Mouse (Mus musculus) hindbrain, postnatal 0 days (tissue): ENCODE results near the gene Chga. TPM values are rescaled to one million over a fixed set of nuclear protein-coding genes. Genes with fewer than 3 reads are reported as not detected.

Source experiments
- ATAC-seq: fragments of 200-750 bp; cut with Nextera tagmentation; 2 replicates; pipeline ENCODE4 v1.8.0; 2017; ENCODE audit warnings: mild to moderate bottlenecking, moderate TSS enrichment, moderate library complexity
- DNase-seq: peaks from one replicate; pipeline ENCODE4 v3.0.0-alpha.2; 2015; ENCODE audit warnings: low spot score
- H3K27ac ChIP-seq: fragments of 300-500 bp; sonication (generic); 2 replicates; pipeline ENCODE4 v1.5.1; 2014; ENCODE audit warnings: mild to moderate bottlenecking
- H3K27me3 ChIP-seq: fragments of 300-500 bp; sonication (generic); 2 replicates; pipeline ENCODE4 v1.6.1; 2014; ENCODE audit warnings: low read length, mixed read lengths; ENCODE audit not compliant: insufficient read depth
- H3K36me3 ChIP-seq: fragments of 300-500 bp; sonication (generic); 2 replicates; pipeline ENCODE4 v1.6.1; 2014; ENCODE audit warnings: low read length, mixed read lengths; ENCODE audit not compliant: insufficient read depth
- H3K4me1 ChIP-seq: fragments of 300-500 bp; sonication (generic); 2 replicates; pipeline ENCODE4 v1.6.1; 2014; ENCODE audit warnings: antibody characterized with exemption, low read length, mixed read lengths; ENCODE audit not compliant: insufficient read depth
- H3K4me2 ChIP-seq: fragments of 300-500 bp; sonication (generic); 2 replicates; pipeline ENCODE4 v1.6.1; 2014; ENCODE audit warnings: low read depth, mild to moderate bottlenecking, low read length, moderate library complexity, mixed read lengths
- H3K4me3 ChIP-seq: fragments of 300-500 bp; sonication (generic); 2 replicates; pipeline ENCODE4 v1.5.1; 2014; ENCODE audit warnings: low read length
- H3K9ac ChIP-seq: fragments of 300-500 bp; sonication (generic); replicated peaks from 2 replicates; pipeline ENCODE4 v1.6.1; 2014; ENCODE audit warnings: mild to moderate bottlenecking, low read length, moderate library complexity, mixed read lengths
- H3K9me3 ChIP-seq: fragments of 300-500 bp; sonication (generic); 2 replicates; pipeline ENCODE4 v1.6.1; 2016; ENCODE audit warnings: low read length, mixed read lengths
- CTCF ChIP-seq: IDR thresholded peaks from 2 replicates; pipeline ENCODE4 v1.5.1; 2016; ENCODE audit warnings: antibody characterized with exemption, control low read depth, low read depth
- WGBS: fragments of 180-500 bp; shearing (Covaris S2); extraction: QIAGEN DNeasy Blood & Tissue Kit; methylation state at CpG from one replicate; pipeline ENCODE4 v1.1.7; 2014; 5-methylcytosine and 5-hydroxymethylcytosine counted together
- polyA plus RNA-seq: library from polyadenylated mRNA; unstranded; fragments of >200 nt; fragmentation: Nextera tagmentation; extraction: Ambion mirVana; gene quantifications from 2 replicates; pipeline ENCODE4 v1.2.1, GENCODE M21; 2015
- total RNA-seq: library from RNA; depleted of rRNA; stranded (reverse); fragments of >200 nt; gene quantifications from 2 replicates; pipeline ENCODE4 v1.2.3, GENCODE M21; 2014

The Chga gene
- total and polyA plus RNA-seq, 2 experiments from 2014 or later: 160 to 255 TPM

GRCm38 (mm10) chr12:102535796-102536195 is 19.0 kb upstream of the Chga start:
- no peaks in the 10 kb centered on the region for H3K36me3 ChIP-seq
- H3K27me3 ChIP-seq: no peaks in the 10 kb centered on the region
- no peak for TF ChIP-seq CTCF
- no peak overlapping the region for H3K4me3 ChIP-seq
- DNase-seq: no peak
- WGBS: 37% methylated on average over 1 of the region's 1 CpGs
- no peak overlapping the region for H3K9ac ChIP-seq
- no peaks in the 10 kb centered on the region for H3K4me1 ChIP-seq
- H3K4me2 ChIP-seq: no peak overlapping the region
- no peak overlapping the region for H3K27ac ChIP-seq
- H3K9me3 ChIP-seq: no peaks in the 10 kb centered on the region
- no peak for ATAC-seq

GRCm38 (mm10) chr12:102540278-102540677 is 14.5 kb upstream of the Chga start:
- H3K4me1 ChIP-seq: no peaks in the 10 kb centered on the region
- H3K9me3 ChIP-seq: no peaks in the 10 kb centered on the region
- no peak overlapping the region for H3K9ac ChIP-seq
- WGBS: 62% methylated on average over 8 of the region's 8 CpGs
- ATAC-seq (no peak), DNase-seq (no peak)
- H3K36me3 ChIP-seq: no peaks in the 10 kb centered on the region
- no peak for TF ChIP-seq CTCF
- no peak overlapping the region for H3K27ac ChIP-seq
- no peak overlapping the region for H3K4me2 ChIP-seq
- no peak overlapping the region for H3K4me3 ChIP-seq
- no peaks in the 10 kb centered on the region for H3K27me3 ChIP-seq

DNA sequence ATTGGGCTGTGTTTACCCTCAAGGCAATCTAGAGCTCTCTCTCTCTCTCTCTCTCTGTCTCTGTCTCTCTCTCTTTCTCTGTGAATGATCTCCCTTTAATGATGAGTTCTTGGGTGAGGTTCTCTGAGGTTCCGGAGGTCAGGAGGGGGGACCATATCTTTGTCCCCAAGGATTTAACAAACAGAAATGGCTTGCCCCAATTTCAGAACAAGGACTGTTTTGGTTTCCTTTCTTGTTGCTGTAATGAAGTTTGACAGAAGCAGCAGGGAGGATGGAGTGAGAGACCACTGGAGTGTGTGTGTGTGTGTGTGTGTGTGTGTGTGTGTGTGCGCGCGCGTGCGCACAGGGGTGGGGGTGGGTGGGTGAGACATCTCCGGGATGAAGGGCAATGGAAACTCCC is 13.6 kb upstream of the Chga start:
- Histone ChIP-seq H3K4me3 (no peak overlapping the region), H3K9ac (no peak overlapping the region), H3K27me3 (no peaks in the 10 kb centered on the region), H3K27ac (no peak overlapping the region), H3K4me2 (no peak overlapping the region), H3K4me1 (no peaks in the 10 kb centered on the region), H3K9me3 (no peaks in the 10 kb centered on the region), H3K36me3 (no peaks in the 10 kb centered on the region)
- TF ChIP-seq CTCF: no peak
- 99% methylated on average over 7 of the region's 7 CpGs for WGBS
- ATAC-seq (no peak), DNase-seq (no peak)

GRCm38 (mm10) chr12:102545122-102545521 is 9.6 kb upstream of the Chga start:
- TF ChIP-seq CTCF: no peak
- Histone ChIP-seq H3K9me3 (no peaks in the 10 kb centered on the region), H3K36me3 (no peaks in the 10 kb centered on the region), H3K9ac (no peak overlapping the region), H3K27me3 (no peaks in the 10 kb centered on the region), H3K4me2 (no peak overlapping the region), H3K27ac (no peak overlapping the region), H3K4me1 (no peaks in the 10 kb centered on the region), H3K4me3 (no peak overlapping the region)
- no peak for DNase-seq
- 54% methylated on average over 6 of the region's 6 CpGs for WGBS
- ATAC-seq: no peak

DNA sequence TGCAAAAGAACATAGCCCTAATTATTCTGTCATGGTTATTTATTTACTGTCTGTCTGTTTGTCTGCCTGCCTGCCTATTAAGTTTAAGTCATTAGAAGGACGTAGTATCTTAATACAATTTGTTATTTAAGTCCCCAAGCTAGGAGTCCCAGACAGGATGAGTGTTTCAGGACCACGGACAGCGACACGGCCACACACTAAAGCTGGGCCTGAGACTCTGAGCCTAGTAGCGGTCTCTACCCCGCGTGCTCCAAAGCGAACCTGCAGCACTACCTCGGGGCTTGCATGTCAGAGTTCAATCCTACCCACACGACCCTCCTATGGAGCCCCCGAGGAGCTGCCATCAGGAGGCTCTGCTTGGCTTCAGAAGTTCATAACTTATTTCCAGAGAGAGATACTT is 4.2 kb upstream of the Chga start:
- WGBS: 13% methylated on average over 11 of the region's 11 CpGs

DNA sequence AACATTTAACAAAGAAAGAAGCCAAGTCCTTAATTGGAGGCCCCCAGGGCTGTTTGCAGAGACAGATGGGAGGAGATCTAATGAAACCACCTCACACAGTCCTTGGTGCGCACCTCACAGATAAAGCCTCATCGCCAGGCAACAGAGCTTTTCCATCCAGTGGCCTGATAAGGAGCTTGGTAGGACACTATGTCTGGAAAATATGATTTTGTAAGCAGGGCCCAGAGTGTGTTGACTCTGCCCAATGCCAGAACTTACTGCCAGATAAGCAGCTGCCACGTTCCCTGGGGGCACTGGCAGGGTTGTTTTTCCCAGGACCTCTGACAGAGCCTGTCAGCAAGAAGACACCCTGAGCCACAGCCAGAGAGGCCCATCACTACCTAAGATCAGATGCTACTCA is 3.6 kb upstream of the Chga start:
- TF ChIP-seq CTCF: no peak
- DNase-seq (no peak), ATAC-seq (no peak)
- H3K9ac ChIP-seq: no peak overlapping the region
- no peak overlapping the region for H3K4me2 ChIP-seq
- H3K4me1 ChIP-seq: no peaks in the 10 kb centered on the region
- no peak overlapping the region for H3K27ac ChIP-seq
- no peaks in the 10 kb centered on the region for H3K27me3 ChIP-seq
- H3K36me3 ChIP-seq: no peaks in the 10 kb centered on the region
- H3K4me3 ChIP-seq: no peak overlapping the region
- H3K9me3 ChIP-seq: no peaks in the 10 kb centered on the region
- 66% methylated on average over 3 of the region's 3 CpGs for WGBS

More for the DNA sequence above, 4.2 kb upstream of the Chga start:
- Histone ChIP-seq H3K4me1 (no peaks in the 10 kb centered on the region), H3K4me2 (no peak overlapping the region), H3K9ac (no peak overlapping the region), H3K4me3 (no peak overlapping the region), H3K27ac (no peak overlapping the region), H3K36me3 (no peaks in the 10 kb centered on the region), H3K27me3 (no peaks in the 10 kb centered on the region), H3K9me3 (no peaks in the 10 kb centered on the region)
- DNase-seq (peak; percentile 72), ATAC-seq (no peak)
- TF ChIP-seq CTCF: no peak

- TF ChIP-seq CTCF: no peak
- Histone ChIP-seq H3K4me3 (no peak overlapping the region), H3K27ac (no peak overlapping the region), H3K27me3 (no peaks in the 10 kb centered on the region), H3K4me2 (no peak overlapping the region), H3K4me1 (no peaks in the 10 kb centered on the region), H3K36me3 (no peaks in the 10 kb centered on the region), H3K9me3 (no peaks in the 10 kb centered on the region), H3K9ac (no peak overlapping the region)
- peak; percentile 49 for DNase-seq
- no peak for ATAC-seq
- WGBS: 30% methylated on average over 6 of the region's 6 CpGs
These were observed 2.8 kb upstream of the Chga start for GRCm38 (mm10) chr12:102552001-102552400.
